Mouse (Mus musculus): Measurements from ENCODE around the gene Cdc7. TPM values are rescaled to one million over a fixed set of nuclear protein-coding genes. Genes with fewer than 3 reads are reported as not detected.

Cdc7 gene
- polyA plus RNA-seq, 1 experiment from 2014 or later, result 18.9 TPM

- 31% methylated on average over 3 of the region's 3 CpGs for WGBS (ENCODE audit: insufficient replicate concordance)
- H3K27me3 ChIP-seq, result no peaks in the 10 kb centered on the region
- H3K4me1 ChIP-seq (replicated peaks), result peaks cover 15% of the 10 kb centered on the region
- no peak for DNase-seq
- ATAC-seq (ENCODE audit: low read depth), result no peak
- H3K4me3 ChIP-seq (replicated peaks), result no peak overlapping the region
- H3K4me2 ChIP-seq, result no peak overlapping the region
- no peak overlapping the region for H3K9ac ChIP-seq
- H3K9me3 ChIP-seq (replicated peaks), result no peaks in the 10 kb centered on the region
- no peak overlapping the region for H3K27ac ChIP-seq
- H3K36me3 ChIP-seq, result no peaks in the 10 kb centered on the region
These were observed 30.6 kb downstream of the Cdc7 start for GRCm38 (mm10) chr5:106994716-106995115.

DNA sequence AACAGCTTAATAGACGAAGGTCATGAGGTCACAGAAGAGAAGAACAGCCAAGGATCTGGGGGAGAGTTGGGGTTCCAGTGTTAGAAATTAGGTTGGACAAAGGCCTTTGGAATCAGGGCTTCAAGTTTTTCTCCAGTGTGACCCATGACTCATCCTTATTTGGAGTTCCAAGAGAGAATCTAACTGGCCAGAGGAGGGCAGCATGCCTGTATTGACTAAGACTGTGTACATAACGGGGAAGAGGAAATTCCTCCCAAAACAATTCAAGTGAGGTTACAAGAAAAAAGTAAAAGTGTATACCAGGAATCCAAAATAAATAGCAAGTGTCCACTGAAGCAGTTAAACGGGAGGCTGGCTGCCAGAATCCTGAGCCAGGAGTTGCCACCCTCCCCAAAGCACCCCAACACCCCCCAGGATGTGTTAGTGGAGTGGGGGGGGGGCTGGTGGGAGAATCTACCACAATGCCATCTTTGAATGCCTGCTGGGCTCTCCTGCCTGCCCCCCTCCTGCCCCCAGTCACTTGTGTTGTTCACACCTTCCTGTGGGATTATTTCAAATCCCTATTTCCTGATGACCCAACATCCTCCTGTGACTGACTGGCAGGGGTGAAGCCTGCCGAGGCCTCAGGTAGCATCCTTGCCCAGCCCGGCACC is 31.9 kb downstream of the Cdc7 start:
- H3K27ac ChIP-seq, result no peak overlapping the region
- H3K4me2 ChIP-seq, result no peak overlapping the region
- no peak overlapping the region for H3K4me3 ChIP-seq (replicated peaks)
- peaks cover 8% of the 10 kb centered on the region for H3K4me1 ChIP-seq (replicated peaks)
- WGBS (ENCODE audit: insufficient replicate concordance), result 40% methylated on average over 5 of the region's 5 CpGs
- H3K27me3 ChIP-seq, result no peaks in the 10 kb centered on the region
- H3K9ac ChIP-seq, result no peak overlapping the region
- H3K36me3 ChIP-seq, result no peaks in the 10 kb centered on the region
- H3K9me3 ChIP-seq (replicated peaks), result no peaks in the 10 kb centered on the region
- ATAC-seq (ENCODE audit: low read depth) (no peak), DNase-seq (no peak)

DNA sequence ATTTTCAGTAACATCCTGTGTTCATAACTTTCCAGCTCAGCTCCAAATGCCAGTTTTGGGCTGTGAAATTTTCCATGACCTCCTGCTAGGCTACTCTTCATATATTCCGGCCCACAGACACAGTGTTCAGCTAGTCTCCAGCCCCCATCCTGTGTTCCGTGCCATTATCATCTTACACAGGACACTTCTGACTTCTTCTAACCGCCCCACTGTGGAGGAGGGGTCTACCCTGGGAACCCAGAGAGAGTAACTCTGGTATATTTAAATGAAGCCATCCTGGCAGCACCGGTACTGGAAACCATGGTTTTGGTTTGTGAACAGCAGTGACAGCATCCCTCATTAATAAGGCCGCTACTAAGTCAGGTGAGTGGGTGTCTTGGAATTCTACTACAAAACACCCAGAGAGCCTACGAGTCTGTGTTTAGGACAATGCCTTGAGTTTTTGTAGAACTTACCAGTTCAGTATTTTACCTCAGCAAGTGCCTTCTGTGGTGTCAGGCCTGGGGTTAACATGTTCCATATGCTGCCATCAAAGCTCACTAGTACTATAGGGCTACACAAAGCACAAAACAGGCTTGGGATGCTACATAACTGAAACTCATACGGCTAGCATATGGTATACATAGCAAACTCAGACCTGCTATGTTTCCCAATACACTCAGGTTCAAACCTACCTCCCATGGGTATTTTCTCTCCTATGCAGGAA is 32.6 kb downstream of the Cdc7 start:
- H3K36me3 ChIP-seq, result no peaks in the 10 kb centered on the region
- 0 out of 2 replicates have a peak, but pooled peaks cover 2% of the 10 kb centered on the region for H3K4me1 ChIP-seq (replicated peaks)
- DNase-seq (no peak), ATAC-seq (ENCODE audit: low read depth) (no peak)
- H3K27ac ChIP-seq, result no peak overlapping the region
- WGBS (ENCODE audit: insufficient replicate concordance), result 69% methylated on average over 7 of the region's 7 CpGs
- H3K9me3 ChIP-seq (replicated peaks), result no peaks in the 10 kb centered on the region
- no peak overlapping the region for H3K9ac ChIP-seq
- H3K4me3 ChIP-seq (replicated peaks), result no peak overlapping the region
- no peak overlapping the region for H3K4me2 ChIP-seq
- H3K27me3 ChIP-seq, result no peaks in the 10 kb centered on the region

DNA sequence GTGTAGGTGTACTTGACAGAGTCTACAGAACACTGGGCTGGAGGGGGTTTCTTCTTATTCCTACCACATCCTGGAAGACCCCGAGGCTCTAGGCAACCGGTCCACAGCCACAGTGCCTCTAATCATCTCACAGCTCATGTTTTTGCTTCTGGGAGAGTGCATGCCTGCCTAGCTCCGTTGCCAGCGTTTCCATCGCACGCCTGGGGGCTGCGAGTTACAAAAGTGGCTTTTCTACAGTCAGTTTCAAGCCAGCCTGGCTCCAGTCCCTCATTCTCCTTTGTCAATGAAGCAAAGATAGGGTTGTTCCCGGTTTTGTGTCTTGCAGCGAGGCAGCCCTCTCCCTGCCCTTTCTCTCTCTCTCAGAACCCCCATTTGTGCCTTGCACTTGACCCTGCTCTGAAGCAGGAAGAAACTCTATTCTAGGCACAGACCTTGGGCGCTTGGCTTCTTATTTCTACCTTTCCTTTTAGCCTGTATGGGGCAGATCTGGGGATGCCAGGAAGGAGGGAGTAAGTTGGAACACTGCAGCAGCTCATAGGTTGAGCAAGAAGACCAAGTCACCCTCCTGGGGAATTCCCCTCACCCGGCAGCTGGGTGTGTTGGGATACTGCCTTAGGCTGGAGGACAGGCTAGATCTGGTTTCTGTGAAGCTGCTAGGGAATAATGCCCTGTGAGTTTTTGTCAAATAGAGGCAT is 37.4 kb downstream of the Cdc7 start:
- Histone ChIP-seq H3K27me3 (no peaks in the 10 kb centered on the region), H3K4me1 (replicated peaks) (no peaks in the 10 kb centered on the region), H3K9me3 (replicated peaks) (no peaks in the 10 kb centered on the region), H3K9ac (no peak overlapping the region), H3K4me2 (no peak overlapping the region), H3K27ac (no peak overlapping the region), H3K36me3 (no peaks in the 10 kb centered on the region), H3K4me3 (replicated peaks) (no peak overlapping the region)
- DNase-seq (no peak), ATAC-seq (ENCODE audit: low read depth) (no peak)
- 56% methylated on average over 11 of the region's 11 CpGs for WGBS (ENCODE audit: insufficient replicate concordance)

DNA sequence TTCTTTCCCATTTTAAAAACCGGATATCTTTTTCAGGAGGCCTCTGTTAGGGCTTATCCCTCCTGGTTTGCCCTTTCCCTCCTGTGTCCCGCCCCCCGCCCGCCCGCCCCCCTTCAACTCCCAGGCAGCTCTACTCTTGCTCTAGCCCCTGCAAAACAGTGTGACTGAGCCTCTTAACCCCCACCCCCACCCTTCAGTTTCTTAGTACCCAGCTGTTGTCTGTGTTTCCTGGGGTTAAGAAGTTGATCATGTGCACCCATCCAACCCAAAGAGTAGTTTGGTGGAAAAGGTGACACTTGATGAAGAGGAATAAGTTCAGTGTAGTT is 37.9 kb downstream of the Cdc7 start:
- no peaks in the 10 kb centered on the region for H3K9me3 ChIP-seq (replicated peaks)
- ATAC-seq (ENCODE audit: low read depth), result no peak
- no peaks in the 10 kb centered on the region for H3K4me1 ChIP-seq (replicated peaks)

GRCm38 (mm10) chr5:107009721-107010120 is 45.6 kb downstream of the Cdc7 start:
- peaks cover 9% of the 10 kb centered on the region for H3K4me1 ChIP-seq (replicated peaks)
- no peaks in the 10 kb centered on the region for H3K9me3 ChIP-seq (replicated peaks)
- whole genome bisulfite sequencing (ENCODE audit: insufficient replicate concordance), result 82% methylated on average over 3 of the region's 3 CpGs
- no peaks in the 10 kb centered on the region for H3K27me3 ChIP-seq
- no peak overlapping the region for H3K9ac ChIP-seq
- H3K27ac ChIP-seq, result no peak overlapping the region
- H3K36me3 ChIP-seq, result no peaks in the 10 kb centered on the region
- DNase-seq (no peak), ATAC-seq (ENCODE audit: low read depth) (no peak)
- H3K4me2 ChIP-seq, result no peak overlapping the region
- no peak overlapping the region for H3K4me3 ChIP-seq (replicated peaks)

More for the DNA sequence above, 37.9 kb downstream of the Cdc7 start:
- 32% methylated on average over 3 of the region's 5 CpGs for whole genome bisulfite sequencing (ENCODE audit: insufficient replicate concordance)
- no peak overlapping the region for H3K27ac ChIP-seq
- no peak overlapping the region for H3K9ac ChIP-seq
- no peak overlapping the region for H3K4me2 ChIP-seq
- H3K4me3 ChIP-seq (replicated peaks), result no peak overlapping the region
- no peak for DNase-seq
- no peaks in the 10 kb centered on the region for H3K27me3 ChIP-seq
- H3K36me3 ChIP-seq, result no peaks in the 10 kb centered on the region

DNA sequence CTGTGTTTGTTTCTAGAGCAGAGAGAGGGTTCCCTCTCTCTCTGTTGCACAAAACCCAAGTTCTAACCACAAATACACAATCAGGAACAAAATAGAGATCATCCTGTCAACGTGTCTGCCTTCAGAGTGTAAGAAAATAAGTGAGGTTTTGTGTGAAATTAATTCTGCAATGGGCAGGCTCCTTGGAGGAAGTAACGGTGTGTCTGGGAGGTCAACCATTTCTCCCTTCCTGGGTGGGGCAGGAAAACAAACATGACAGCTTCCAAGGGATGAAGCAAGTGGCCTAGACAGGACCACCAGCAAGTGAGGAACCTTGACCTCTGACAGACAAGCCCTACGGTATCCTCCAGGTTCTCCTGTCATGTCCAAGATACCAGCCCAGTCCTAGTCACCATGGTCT is 46.2 kb downstream of the Cdc7 start:
- Histone ChIP-seq H3K4me3 (replicated peaks) (no peak overlapping the region), H3K36me3 (no peaks in the 10 kb centered on the region), H3K4me1 (replicated peaks) (peaks cover 15% of the 10 kb centered on the region), H3K4me2 (no peak overlapping the region), H3K9ac (no peak overlapping the region), H3K27ac (no peak overlapping the region), H3K27me3 (no peaks in the 10 kb centered on the region), H3K9me3 (replicated peaks) (no peaks in the 10 kb centered on the region)
- no peak for ATAC-seq (ENCODE audit: low read depth)
- no peak for DNase-seq
- WGBS (ENCODE audit: insufficient replicate concordance), result 33% methylated on average over 3 of the region's 3 CpGs

- H3K4me1 ChIP-seq (replicated peaks), result peaks cover 25% of the 10 kb centered on the region
- H3K27ac ChIP-seq, result no peak overlapping the region
These were observed 47.4 kb downstream of the Cdc7 start for GRCm38 (mm10) chr5:107011316-107012029.

DNA sequence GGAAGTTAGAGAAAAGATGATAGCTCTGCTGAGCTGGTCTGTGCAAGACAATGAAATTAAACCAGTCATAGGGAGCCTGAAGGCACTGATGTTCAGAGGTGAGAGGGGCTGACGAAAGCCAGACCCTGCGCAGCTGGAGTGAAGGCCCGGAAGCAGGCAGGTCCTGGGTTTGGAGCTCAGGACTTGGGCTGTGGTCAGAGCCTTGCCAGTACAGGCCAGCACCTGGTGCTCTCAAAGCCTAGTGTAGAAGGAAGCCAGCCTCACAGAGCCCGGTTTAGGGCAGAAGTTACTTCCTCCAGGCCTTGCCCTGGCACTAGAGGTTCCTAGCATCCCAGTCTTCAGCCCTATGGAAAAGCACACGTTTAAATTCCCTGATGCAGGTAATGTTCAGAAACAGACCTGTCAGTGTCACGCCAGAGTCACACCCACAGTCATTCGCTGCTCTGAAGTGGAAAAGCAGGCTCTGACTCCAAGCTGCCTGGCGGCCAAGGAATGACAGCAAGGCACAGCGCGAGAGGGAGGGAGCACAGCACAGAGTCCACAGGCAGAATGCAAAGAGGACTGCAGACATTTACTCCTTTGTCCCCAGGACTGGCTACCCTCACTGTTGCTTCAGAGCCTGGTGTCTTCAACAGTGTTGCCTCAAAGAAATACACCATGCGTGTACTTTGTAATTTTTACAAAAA is 48.1 kb downstream of the Cdc7 start:
- no peak overlapping the region for H3K9ac ChIP-seq
- H3K27me3 ChIP-seq, result no peaks in the 10 kb centered on the region
- ATAC-seq (ENCODE audit: low read depth) (no peak), DNase-seq (no peak)
- H3K4me2 ChIP-seq, result no peak overlapping the region
- H3K27ac ChIP-seq, result no peak overlapping the region
- H3K9me3 ChIP-seq (replicated peaks), result no peaks in the 10 kb centered on the region
- WGBS (ENCODE audit: insufficient replicate concordance), result 45% methylated on average over 11 of the region's 11 CpGs
- H3K36me3 ChIP-seq, result no peaks in the 10 kb centered on the region
- H3K4me3 ChIP-seq (replicated peaks), result no peak overlapping the region
- peaks cover 31% of the 10 kb centered on the region for H3K4me1 ChIP-seq (replicated peaks)

More at GRCm38 (mm10) chr5:107011316-107012029, 47.4 kb downstream of the Cdc7 start:
- DNase-seq, result no peak
- Histone ChIP-seq H3K27me3 (no peaks in the 10 kb centered on the region), H3K9ac (no peak overlapping the region), H3K4me2 (no peak overlapping the region), H3K4me3 (replicated peaks) (no peak overlapping the region), H3K36me3 (no peaks in the 10 kb centered on the region), H3K9me3 (replicated peaks) (no peaks in the 10 kb centered on the region)
- no peak for ATAC-seq (ENCODE audit: low read depth)
- 62% methylated on average over 7 of the region's 7 CpGs for whole genome bisulfite sequencing (ENCODE audit: insufficient replicate concordance)

GRCm38 (mm10) chr5:107013393-107013792 is 49.3 kb downstream of the Cdc7 start:
- Histone ChIP-seq H3K36me3 (no peaks in the 10 kb centered on the region), H3K9ac (no peak overlapping the region), H3K4me2 (no peak overlapping the region), H3K9me3 (replicated peaks) (no peaks in the 10 kb centered on the region), H3K4me1 (replicated peaks) (peaks cover 33% of the 10 kb centered on the region), H3K27me3 (no peaks in the 10 kb centered on the region), H3K27ac (no peak overlapping the region), H3K4me3 (replicated peaks) (no peak overlapping the region)
- DNase-seq, result no peak
- ATAC-seq (ENCODE audit: low read depth), result no peak
- WGBS (ENCODE audit: insufficient replicate concordance), result 65% methylated on average over 2 of the region's 2 CpGs

- H3K27ac ChIP-seq, result no peak overlapping the region
These were observed 50.0 kb downstream of the Cdc7 start for GRCm38 (mm10) chr5:107014146-107014545.

More at GRCm38 (mm10) chr5:107014146-107014545, 50.0 kb downstream of the Cdc7 start:
- no peak overlapping the region for H3K4me3 ChIP-seq (replicated peaks)
- H3K27me3 ChIP-seq, result no peaks in the 10 kb centered on the region
- H3K9me3 ChIP-seq (replicated peaks), result no peaks in the 10 kb centered on the region
- 79% methylated on average over 7 of the region's 7 CpGs for WGBS (ENCODE audit: insufficient replicate concordance)
- H3K9ac ChIP-seq, result no peak overlapping the region
- no peak for DNase-seq
- H3K4me1 ChIP-seq (replicated peaks), result peaks cover 33% of the 10 kb centered on the region
- no peak for ATAC-seq (ENCODE audit: low read depth)
- H3K36me3 ChIP-seq, result no peaks in the 10 kb centered on the region
- H3K4me2 ChIP-seq, result no peak overlapping the region

Data from liver, embryonic 13.5 days (tissue).